Mouse (Mus musculus) kidney, adult 2 months (tissue): ENCODE data around the gene Cdkn1b. TPM values are rescaled to one million over a fixed set of nuclear protein-coding genes. Genes with fewer than 3 reads are reported as not detected.

ENCODE experiments used
- DNase-seq: peaks from one replicate; pipeline ENCODE4 v3.0.0; 2021
- H3K27ac ChIP-seq: fragments of 200-500 bp; 2 replicates; pipeline ENCODE4 v1.5.1; 2012; ENCODE audit warnings: low read depth, low read length, control low read depth, inconsistent platforms; ENCODE audit not compliant: insufficient read depth
- H3K27me3 ChIP-seq: fragments of 200-500 bp; replicated peaks from 2 replicates; pipeline ENCODE4 v1.6.1; 2012; ENCODE audit warnings: mild to moderate bottlenecking, moderate library complexity, low read length, inconsistent platforms; ENCODE audit not compliant: control insufficient read depth, insufficient read depth
- H3K36me3 ChIP-seq: fragments of 200-500 bp; 2 replicates; pipeline ENCODE4 v1.6.1; 2012; ENCODE audit warnings: mild to moderate bottlenecking, moderate library complexity, low read length, inconsistent platforms; ENCODE audit not compliant: control insufficient read depth, insufficient read depth
- H3K4me1 ChIP-seq: fragments of 200-500 bp; 2 replicates; pipeline ENCODE4 v1.6.1; 2011; ENCODE audit warnings: low read length; ENCODE audit not compliant: control insufficient read depth, insufficient read depth
- H3K4me3 ChIP-seq: fragments of 200-500 bp; 2 replicates; pipeline ENCODE4 v1.5.1; 2011; ENCODE audit warnings: mild to moderate bottlenecking, low read depth, low read length, control low read depth; ENCODE audit not compliant: insufficient read depth
- CTCF ChIP-seq: fragments of 200-500 bp; conservative IDR thresholded peaks from 2 replicates; pipeline ENCODE4 v1.5.1; 2011; ENCODE audit warnings: low read depth, mild to moderate bottlenecking, control low read depth, low read length, moderate library complexity, mixed read lengths; ENCODE audit not compliant: insufficient read depth, insufficient read length
- POLR2A ChIP-seq: fragments of 200-500 bp; IDR thresholded peaks from one replicate; pipeline ENCODE4 v1.6.1; 2011; ENCODE audit warnings: low read depth, low read length, control low read depth
- WGBS: fragments of 180-500 bp; shearing (Covaris S2); methylation state at CpG from one replicate; pipeline ENCODE4 v1.1.7; 2018; 5-methylcytosine and 5-hydroxymethylcytosine counted together
- polyA plus RNA-seq: library from polyadenylated mRNA; depleted of rRNA; stranded (reverse); fragments of >200 nt; gene quantifications from 2 replicates; pipeline ENCODE4 v1.2.3, GENCODE M21; 2012

The Cdkn1b gene
- polyA plus RNA-seq, 1 experiment, result 17.1 TPM

- H3K36me3 ChIP-seq, result no peaks in the 10 kb centered on the region
- H3K4me3 ChIP-seq, result no peak overlapping the region
- no peak for DNase-seq
- H3K27me3 ChIP-seq, result no peaks in the 10 kb centered on the region
- H3K4me1 ChIP-seq, result no peaks in the 10 kb centered on the region; the same call in 1 of the 2 replicates
- no peak for TF ChIP-seq POLR2A
- no peak for TF ChIP-seq CTCF
- no peak overlapping the region for H3K27ac ChIP-seq
- 56% methylated on average over 6 of the region's 6 CpGs for WGBS
Observed at GRCm38 (mm10) chr6:134946054-134946453, 25.9 kb downstream of the Cdkn1b start.

GRCm38 (mm10) chr6:134946858-134947257 is 26.7 kb downstream of the Cdkn1b start:
- H3K4me1 ChIP-seq, result no peaks in the 10 kb centered on the region; the same call in 1 of the 2 replicates
- no peak overlapping the region for H3K4me3 ChIP-seq
- DNase-seq, result no peak
- no peaks in the 10 kb centered on the region for H3K27me3 ChIP-seq
- TF ChIP-seq POLR2A, result no peak
- no peak for TF ChIP-seq CTCF
- no peaks in the 10 kb centered on the region for H3K36me3 ChIP-seq
- 65% methylated on average over 9 of the region's 9 CpGs for WGBS
- H3K27ac ChIP-seq, result no peak overlapping the region

GRCm38 (mm10) chr6:134947311-134948087 is 27.3 kb downstream of the Cdkn1b start:
- Histone ChIP-seq H3K36me3 (no peaks in the 10 kb centered on the region), H3K27ac (no peak overlapping the region), H3K27me3 (no peaks in the 10 kb centered on the region), H3K4me3 (peak overlapping the region; percentile 35; the same call in 1 of the 2 replicates), H3K4me1 (no peaks in the 10 kb centered on the region; the same call in 1 of the 2 replicates)
- WGBS, result 36% methylated on average over 13 of the region's 13 CpGs
- TF ChIP-seq POLR2A (no peak), CTCF (peak; percentile 73)
- peak; percentile 86 for DNase-seq

GRCm38 (mm10) chr6:134948522-134949061 is 28.4 kb downstream of the Cdkn1b start:
- no peak for DNase-seq
- Histone ChIP-seq H3K27me3 (no peaks in the 10 kb centered on the region), H3K36me3 (no peaks in the 10 kb centered on the region), H3K4me3 (no peak overlapping the region), H3K4me1 (no peaks in the 10 kb centered on the region; the same call in 1 of the 2 replicates), H3K27ac (no peak overlapping the region)
- no peak for TF ChIP-seq POLR2A
- no peak for TF ChIP-seq CTCF
- 87% methylated on average over 11 of the region's 11 CpGs for WGBS

- Histone ChIP-seq H3K36me3 (no peaks in the 10 kb centered on the region), H3K27me3 (no peaks in the 10 kb centered on the region), H3K27ac (no peak overlapping the region), H3K4me1 (no peaks in the 10 kb centered on the region; the same call in 1 of the 2 replicates), H3K4me3 (no peak overlapping the region)
- WGBS, result 95% methylated on average over 3 of the region's 3 CpGs
- no peak for DNase-seq
- no peak for TF ChIP-seq CTCF
- no peak for TF ChIP-seq POLR2A
Observed at GRCm38 (mm10) chr6:134949241-134949640, 29.0 kb downstream of the Cdkn1b start.

- Histone ChIP-seq H3K36me3 (no peaks in the 10 kb centered on the region), H3K27me3 (no peaks in the 10 kb centered on the region), H3K27ac (no peak overlapping the region), H3K4me3 (no peak overlapping the region), H3K4me1 (peaks cover 3% of the 10 kb centered on the region; the same call in 1 of the 2 replicates)
- WGBS, result 92% methylated on average over 5 of the region's 5 CpGs
- TF ChIP-seq POLR2A (no peak), CTCF (no peak)
- no peak for DNase-seq
Observed at GRCm38 (mm10) chr6:134951364-134951763, 31.2 kb downstream of the Cdkn1b start.

- Histone ChIP-seq H3K36me3 (no peaks in the 10 kb centered on the region), H3K27me3 (no peaks in the 10 kb centered on the region), H3K4me3 (no peak overlapping the region), H3K27ac (no peak overlapping the region), H3K4me1 (0 out of 2 replicates have a peak, but pooled peaks cover 3% of the 10 kb centered on the region)
- 28% methylated on average over 11 of the region's 11 CpGs for WGBS
- TF ChIP-seq POLR2A (no peak), CTCF (no peak)
- DNase-seq, result peak; percentile 87
Observed at GRCm38 (mm10) chr6:134953976-134954375, 33.8 kb downstream of the Cdkn1b start.
